Mouse (Mus musculus) midbrain, embryonic 14.5 days (tissue): Measurements from ENCODE around the gene Tiparp. TPM values are rescaled to one million over a fixed set of nuclear protein-coding genes. Genes with fewer than 3 reads are reported as not detected.

Experiments used
- ATAC-seq: fragments of 200-750 bp; cut with Nextera tagmentation; 2 replicates; pipeline ENCODE4 v1.8.0; 2017; ENCODE audit warnings: moderate number of reproducible peaks, moderate library complexity; ENCODE audit not compliant: low FRiP score, low TSS enrichment
- DNase-seq: peaks from one replicate; pipeline ENCODE4 v3.0.0-alpha.2; 2015
- H3K27ac ChIP-seq: fragments of 300-500 bp; sonication (generic); replicated peaks from 2 replicates; pipeline ENCODE4 v1.5.1; 2014; ENCODE audit warnings: mild to moderate bottlenecking, low read depth, low read length, moderate library complexity
- H3K27me3 ChIP-seq: fragments of 300-500 bp; sonication (generic); 2 replicates; pipeline ENCODE4 v1.6.1; 2014; ENCODE audit warnings: low read length, control low read depth, mixed read lengths; ENCODE audit not compliant: control insufficient read depth, insufficient read depth
- H3K36me3 ChIP-seq: fragments of 300-500 bp; sonication (generic); 2 replicates; pipeline ENCODE4 v1.6.1; 2014; ENCODE audit warnings: low read length, control low read depth; ENCODE audit not compliant: control insufficient read depth, insufficient read depth
- H3K4me1 ChIP-seq: fragments of 300-500 bp; sonication (generic); 2 replicates; pipeline ENCODE4 v1.6.1; 2014; ENCODE audit warnings: mild to moderate bottlenecking, antibody characterized with exemption, low read length, control low read depth; ENCODE audit not compliant: control insufficient read depth, insufficient read depth
- H3K4me2 ChIP-seq: fragments of 300-500 bp; sonication (generic); 2 replicates; pipeline ENCODE4 v1.6.1; 2014; ENCODE audit warnings: mild to moderate bottlenecking, low read length, moderate library complexity
- H3K4me3 ChIP-seq: fragments of 300-500 bp; sonication (generic); replicated peaks from 2 replicates; pipeline ENCODE4 v1.5.1; 2014; ENCODE audit warnings: low read depth, low read length
- H3K9ac ChIP-seq: fragments of 300-500 bp; sonication (generic); replicated peaks from 2 replicates; pipeline ENCODE4 v1.6.1; 2014; ENCODE audit warnings: mild to moderate bottlenecking, low read length, moderate library complexity
- H3K9me3 ChIP-seq: fragments of 300-500 bp; sonication (generic); 2 replicates; pipeline ENCODE4 v1.6.1; 2016; ENCODE audit warnings: low read length, control low read depth, mixed read lengths; ENCODE audit not compliant: control insufficient read depth
- WGBS: fragments of 180-500 bp; shearing (Covaris S2); extraction: QIAGEN DNeasy Blood & Tissue Kit; methylation state at CpG from one replicate; pipeline ENCODE4 v1.1.7; 2014; 5-methylcytosine and 5-hydroxymethylcytosine counted together
- polyA plus RNA-seq: library from polyadenylated mRNA; unstranded; fragments of >200 nt; fragmentation: Nextera tagmentation; extraction: Ambion mirVana; gene quantifications from 2 replicates; pipeline ENCODE4 v1.2.1, GENCODE M21; 2014

The Tiparp gene
- polyA plus RNA-seq, 1 experiment from 2014 or later: 31.8 TPM

GRCm38 (mm10) chr3:65585291-65585690, 57.1 kb downstream of the Tiparp start:
- Histone ChIP-seq H3K4me3 (no peak overlapping the region), H3K4me1 (peaks cover 8% of the 10 kb centered on the region; the same call in 1 of the 2 replicates), H3K4me2 (no peak overlapping the region), H3K36me3 (no peaks in the 10 kb centered on the region), H3K9ac (no peak overlapping the region), H3K9me3 (no peaks in the 10 kb centered on the region), H3K27ac (no peak overlapping the region), H3K27me3 (no peaks in the 10 kb centered on the region; the same call in 1 of the 2 replicates)
- WGBS: 53% methylated on average over 8 of the region's 8 CpGs
- ATAC-seq: no peak
- no peak for DNase-seq

DNA sequence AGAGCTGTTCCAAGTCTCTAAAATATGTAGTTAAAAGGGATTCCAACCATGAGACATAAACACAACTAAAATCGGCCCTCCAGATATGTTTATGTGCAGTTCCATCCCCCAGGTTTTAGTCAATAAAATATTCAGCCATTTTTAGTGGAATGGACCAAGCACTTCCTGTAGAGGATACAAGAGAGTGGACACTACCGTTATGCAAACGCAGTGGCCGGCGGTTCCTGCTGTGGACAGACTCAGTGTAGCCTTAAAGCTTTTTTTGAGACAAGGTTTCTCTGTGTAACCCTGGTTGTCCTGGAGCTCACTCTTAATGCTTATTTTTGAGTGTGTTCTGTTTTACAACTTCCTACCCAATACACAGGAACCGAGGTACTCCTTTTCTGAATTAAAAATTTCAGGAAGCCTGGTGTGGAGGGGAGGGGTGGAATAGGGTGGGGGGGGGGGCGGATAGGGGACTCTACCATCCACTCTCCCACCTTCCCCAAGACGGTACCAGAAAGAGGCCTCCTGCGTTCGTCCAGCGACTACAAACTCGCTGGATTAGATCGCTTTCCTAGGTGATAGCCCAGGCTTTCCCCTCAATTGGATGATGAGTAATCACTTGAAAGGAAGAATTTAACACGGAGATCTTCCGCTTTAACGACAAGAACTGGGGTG, 57.7 kb downstream of the Tiparp start:
- Histone ChIP-seq H3K27me3 (no peaks in the 10 kb centered on the region; the same call in 1 of the 2 replicates), H3K36me3 (no peaks in the 10 kb centered on the region), H3K4me1 (peaks cover 8% of the 10 kb centered on the region; the same call in 1 of the 2 replicates), H3K9me3 (no peaks in the 10 kb centered on the region), H3K27ac (no peak overlapping the region), H3K4me2 (peak overlapping the region; percentile 49), H3K9ac (no peak overlapping the region), H3K4me3 (peak overlapping the region; percentile 18)
- 26% methylated on average over 16 of the region's 16 CpGs for WGBS
- DNase-seq: no peak
- peak; percentile 23; the same call in 1 of the 2 replicates for ATAC-seq

GRCm38 (mm10) chr3:65586483-65586905, 58.3 kb downstream of the Tiparp start:
- Histone ChIP-seq H3K36me3 (no peaks in the 10 kb centered on the region), H3K4me1 (peaks cover 8% of the 10 kb centered on the region; the same call in 1 of the 2 replicates), H3K27ac (no peak overlapping the region), H3K4me2 (peak overlapping the region; percentile 49), H3K9me3 (no peaks in the 10 kb centered on the region), H3K9ac (no peak overlapping the region; the same call in 1 of the 2 replicates), H3K4me3 (peak overlapping the region; percentile 18), H3K27me3 (no peaks in the 10 kb centered on the region; the same call in 1 of the 2 replicates)
- peak; percentile 72 for ATAC-seq
- WGBS: 2% methylated on average over 16 of the region's 16 CpGs
- peak; percentile 76 for DNase-seq

DNA sequence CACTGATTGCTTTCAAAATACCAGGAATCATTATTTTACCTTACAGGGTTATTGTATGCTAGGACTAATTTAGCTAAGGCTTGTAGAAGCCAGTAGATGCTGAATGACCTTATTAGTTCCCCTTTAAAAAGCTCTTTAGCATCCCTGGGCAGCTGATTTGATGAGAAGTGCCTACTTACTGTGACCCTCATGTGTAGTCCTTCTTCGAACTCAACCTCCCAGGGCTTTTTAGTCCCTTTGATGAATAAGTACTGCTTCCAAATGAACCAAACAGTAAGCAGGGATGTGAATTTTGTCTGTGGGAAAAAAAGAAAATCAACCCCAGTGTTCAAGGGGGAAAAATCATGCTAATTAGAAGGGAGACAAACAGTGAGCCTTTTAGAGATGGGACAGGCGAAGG, 58.8 kb downstream of the Tiparp start:
- H3K9ac ChIP-seq: no peak overlapping the region
- 62% methylated on average over 2 of the region's 2 CpGs for WGBS
- H3K4me1 ChIP-seq: peaks cover 8% of the 10 kb centered on the region; the same call in 1 of the 2 replicates
- H3K27ac ChIP-seq: no peak overlapping the region
- H3K4me2 ChIP-seq: peak overlapping the region; percentile 49
- H3K36me3 ChIP-seq: no peaks in the 10 kb centered on the region
- H3K4me3 ChIP-seq: no peak overlapping the region
- H3K9me3 ChIP-seq: no peaks in the 10 kb centered on the region
- ATAC-seq (no peak), DNase-seq (no peak)
- H3K27me3 ChIP-seq: no peaks in the 10 kb centered on the region; the same call in 1 of the 2 replicates

DNA sequence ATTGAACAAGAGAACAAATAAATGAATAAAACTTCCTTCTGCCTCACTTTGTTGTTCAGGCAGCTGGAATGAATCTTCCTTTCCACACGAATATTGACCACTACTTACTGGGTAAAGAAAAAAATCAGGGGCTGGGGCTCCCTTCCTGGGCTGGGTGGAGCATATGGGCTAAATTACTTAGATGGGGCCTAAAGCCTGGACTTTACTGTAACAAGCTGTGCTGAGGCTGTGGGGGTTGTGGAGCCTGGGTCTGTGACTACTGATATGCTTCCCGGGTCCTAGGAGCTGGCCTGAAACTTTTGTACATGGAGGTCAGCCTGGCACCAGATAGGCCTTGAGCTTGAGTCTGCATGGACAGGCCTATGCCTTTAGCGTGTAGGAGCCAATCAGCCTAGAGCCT, 60.2 kb downstream of the Tiparp start:
- H3K4me1 ChIP-seq: peaks cover 8% of the 10 kb centered on the region; the same call in 1 of the 2 replicates
- H3K9me3 ChIP-seq: no peaks in the 10 kb centered on the region
- H3K4me2 ChIP-seq: no peak overlapping the region
- H3K9ac ChIP-seq: no peak overlapping the region
- DNase-seq (no peak), ATAC-seq (no peak)
- WGBS: 83% methylated on average over 3 of the region's 3 CpGs
- no peaks in the 10 kb centered on the region; the same call in 1 of the 2 replicates for H3K27me3 ChIP-seq
- no peaks in the 10 kb centered on the region for H3K36me3 ChIP-seq
- no peak overlapping the region for H3K27ac ChIP-seq
- H3K4me3 ChIP-seq: no peak overlapping the region

GRCm38 (mm10) chr3:65592850-65593249, 64.6 kb downstream of the Tiparp start:
- Histone ChIP-seq H3K9me3 (no peaks in the 10 kb centered on the region), H3K4me1 (no peaks in the 10 kb centered on the region), H3K4me2 (no peak overlapping the region), H3K27me3 (no peaks in the 10 kb centered on the region), H3K36me3 (no peaks in the 10 kb centered on the region), H3K9ac (no peak overlapping the region), H3K27ac (no peak overlapping the region), H3K4me3 (no peak overlapping the region)
- no peak for ATAC-seq
- no peak for DNase-seq
- 95% methylated on average over 6 of the region's 6 CpGs for WGBS

DNA sequence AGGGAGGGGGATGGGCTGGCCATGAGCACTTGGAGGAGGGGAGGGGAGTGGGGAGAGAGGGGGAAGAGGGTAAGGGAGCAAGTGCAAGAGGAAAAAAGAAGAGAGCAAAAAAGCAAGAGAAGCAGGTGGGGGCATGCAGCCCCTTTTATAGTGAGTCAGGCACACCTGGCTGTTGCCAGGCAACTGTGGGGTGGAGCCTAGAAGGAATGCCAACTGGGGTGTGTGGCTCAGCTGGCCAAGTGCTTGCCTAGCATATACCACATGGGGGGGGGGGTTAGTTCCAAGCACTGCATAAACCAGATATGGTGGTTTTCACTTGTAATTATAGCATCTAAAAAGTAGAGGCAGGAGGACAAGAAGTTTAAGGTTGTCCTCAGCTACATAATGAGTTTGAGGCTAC, 66.3 kb downstream of the Tiparp start:
- Histone ChIP-seq H3K9me3 (no peaks in the 10 kb centered on the region), H3K4me2 (no peak overlapping the region), H3K9ac (no peak overlapping the region), H3K36me3 (no peaks in the 10 kb centered on the region), H3K27ac (no peak overlapping the region), H3K4me3 (no peak overlapping the region), H3K27me3 (no peaks in the 10 kb centered on the region), H3K4me1 (no peaks in the 10 kb centered on the region)
- ATAC-seq (no peak), DNase-seq (no peak)

DNA sequence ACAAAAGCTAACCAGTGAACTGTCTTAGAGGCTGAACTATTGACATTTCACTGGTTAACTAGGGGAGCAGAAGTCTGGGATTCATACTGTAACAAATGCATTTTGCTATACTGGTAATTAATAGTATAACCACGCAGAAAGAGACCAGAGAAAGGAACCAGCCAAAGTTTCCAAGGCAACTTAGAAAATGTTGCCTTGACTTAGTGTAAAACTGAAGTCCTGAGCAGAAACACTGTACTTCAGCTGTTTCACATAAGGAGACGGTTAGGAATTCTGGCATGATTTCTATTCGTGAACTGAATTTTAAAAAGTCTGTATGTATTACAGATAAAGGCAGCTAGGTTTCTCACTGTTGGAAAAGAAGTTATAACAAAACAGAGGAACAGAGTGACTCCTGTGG, 67.0 kb downstream of the Tiparp start:
- DNase-seq (no peak), ATAC-seq (no peak)
- no peak overlapping the region for H3K27ac ChIP-seq
- no peaks in the 10 kb centered on the region for H3K36me3 ChIP-seq
- no peak overlapping the region for H3K4me2 ChIP-seq
- no peak overlapping the region for H3K9ac ChIP-seq
- WGBS: 83% methylated on average over 3 of the region's 3 CpGs
- no peaks in the 10 kb centered on the region for H3K9me3 ChIP-seq
- H3K4me3 ChIP-seq: no peak overlapping the region
- H3K27me3 ChIP-seq: no peaks in the 10 kb centered on the region
- no peaks in the 10 kb centered on the region for H3K4me1 ChIP-seq
